In the genomic region with DNA sequence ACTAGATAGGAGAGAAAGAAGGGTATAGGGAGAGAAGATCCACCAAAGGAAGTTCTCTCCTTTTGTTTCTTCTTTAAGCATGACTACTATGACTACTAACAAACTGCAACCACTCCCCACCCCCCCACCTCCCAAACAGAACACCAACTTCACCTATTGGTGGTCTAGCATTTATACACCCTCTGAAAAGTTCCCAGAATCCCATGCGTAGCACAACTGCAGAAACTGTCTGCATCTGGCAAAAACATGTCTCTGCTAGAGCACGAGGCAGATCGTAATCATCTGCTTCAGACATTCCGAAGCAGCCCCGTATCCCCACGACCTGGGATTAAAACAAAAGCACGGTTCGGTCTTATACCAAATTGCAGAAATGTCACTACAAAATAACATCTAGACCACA, we compare ENCODE assay signal across 24 mouse cellular contexts. TPM values are rescaled to one million over a fixed set of nuclear protein-coding genes. Genes with fewer than 3 reads are reported as not detected.
DNase-seq lines count a peak whose midpoint lies in the region; ATAC-seq and TF ChIP-seq lines count a peak whose summit lies in the region.
"Had no signal": no experiment of that assay in that cellular context is flagged by ENCODE, and none has a peak within 500 bp of the region (broad histone marks: within the 10 kb centered on the region; RNA-seq: fewer than 3 reads in every experiment).

No protein-coding gene starts in this region.

- H3K27me3 ChIP-seq in E14TG2a.4 (ENCODE audit: insufficient read depth, low read length), result no peaks in the 10 kb centered on the region
- no peaks in the 10 kb centered on the region for H3K27me3 ChIP-seq in ES-Bruce4 (ENCODE audit: control insufficient read depth, insufficient read depth, low read length, poor library complexity, severe bottlenecking)
- H3K27me3 ChIP-seq in intestine, embryonic 16.5 days (replicated peaks; ENCODE audit: control insufficient read depth, insufficient read depth, low read length), result no peaks in the 10 kb centered on the region
- H3K27me3 ChIP-seq: embryonic facial prominence, embryonic 13.5 days; embryonic facial prominence, embryonic 15.5 days had no signal

- no peaks in the 10 kb centered on the region for H3K9me3 ChIP-seq in E14TG2a.4 (ENCODE audit: low read length)
- H3K9me3 ChIP-seq in ES-Bruce4 (replicated peaks; ENCODE audit: control insufficient read depth, insufficient read depth, low read length, poor library complexity, severe bottlenecking), result 0 out of 2 replicates have a peak, but pooled peaks cover 2% of the 10 kb centered on the region
- H3K9me3 ChIP-seq in ES-E14 (ENCODE audit: control insufficient read depth, insufficient read depth, low read depth, low read length), result no peaks in the 10 kb centered on the region
- no peaks in the 10 kb centered on the region; the same call in 1 of the 2 replicates for H3K9me3 ChIP-seq in intestine, embryonic 16.5 days (ENCODE audit: control insufficient read depth, low read length)
- H3K9me3 ChIP-seq: embryonic facial prominence, embryonic 13.5 days; embryonic facial prominence, embryonic 15.5 days had no signal

- WGBS in intestine, embryonic 16.5 days, result 95% methylated on average over 8 of the region's 8 CpGs

- H3K27ac ChIP-seq in ES-Bruce4 (ENCODE audit: insufficient read depth, low read length) (peak overlapping the region; percentile 98), ES-E14 (ENCODE audit: insufficient read depth, low read depth, low read length, poor library complexity, severe bottlenecking) (no peak overlapping the region; the same call in 1 of the 2 replicates)
- H3K27ac ChIP-seq in intestine, embryonic 16.5 days (ENCODE audit: low read length), result no peak overlapping the region
- H3K27ac ChIP-seq: embryonic facial prominence, embryonic 13.5 days; embryonic facial prominence, embryonic 15.5 days; forebrain, embryonic 10.5 days; forebrain, embryonic 12.5 days had no signal

- DNase-seq in ES-E14 (ENCODE audit: low read depth, low spot score) (no peak), ZHBTc4 (ENCODE audit: low read depth, low spot score) (peak; percentile 47)
- DNase-seq in retina, embryonic 14.5 days (ENCODE audit: low spot score), result no peak
- DNase-seq in kidney, postnatal 25 days, result no peak
- DNase-seq: adrenal gland, adult 2 months; adrenal gland, postnatal 10 days; adrenal gland, postnatal 25 days; cerebellum, adult 11 months; cerebellum, adult 18-20 months; cerebellum, adult 8-10 months; cerebellum, adult 9-11 months; cerebellum, postnatal 14 days; cerebellum, postnatal 36 days; embryo, embryonic 11 days had no signal

- peaks cover 70% of the 10 kb centered on the region for H3K4me1 ChIP-seq in E14TG2a.4 (replicated peaks; ENCODE audit: low read depth, low read length)
- peaks cover 2% of the 10 kb centered on the region for H3K4me1 ChIP-seq in ES-Bruce4 (ENCODE audit: control insufficient read depth, insufficient read depth, low read length)
- peaks cover 9 to 11% of the 10 kb centered on the region in 2 experiments for H3K4me1 ChIP-seq in ES-E14 (ENCODE audit: control insufficient read depth in 2 of 2, insufficient read depth in 2 of 2, low read length in 2 of 2, poor library complexity in 1 of 2)
- H3K4me1 ChIP-seq in intestine, embryonic 16.5 days (ENCODE audit: control insufficient read depth, insufficient read depth, low read length), result peaks cover 8% of the 10 kb centered on the region

- H3K9ac ChIP-seq in ES-Bruce4 (ENCODE audit: low read depth, poor library complexity, severe bottlenecking), result peak overlapping the region; percentile 73
- H3K9ac ChIP-seq in ES-E14 (ENCODE audit: insufficient read depth, low read depth, low read length, poor library complexity, severe bottlenecking), result peak overlapping the region; percentile 58; the same call in 1 of the 2 replicates
- H3K9ac ChIP-seq in intestine, embryonic 16.5 days (ENCODE audit: low read depth, low read length), result no peak overlapping the region
- H3K9ac ChIP-seq: embryonic facial prominence, embryonic 13.5 days; embryonic facial prominence, embryonic 15.5 days; forebrain, embryonic 12.5 days had no signal

- TF ChIP-seq CTCF in E14TG2a.4 (conservative IDR thresholded peaks at IDR 0.05; ENCODE audit: low read length), result no peak
- TF ChIP-seq CTCF in ES-Bruce4 (IDR thresholded peaks at IDR 0.05; ENCODE audit: low read depth, low read length), result no peak

- in situ Hi-C loops in ES-E14 (cut with MboI; ENCODE audit: low sequenced_read_pairs in 2 of 2, unreplicated experiment in 2 of 2), result no loop called here

- TF ChIP-seq POLR2A in ES-Bruce4 (IDR thresholded peaks at IDR 0.05; ENCODE audit: insufficient read depth, low read length), result no peak

- H3K4me3 ChIP-seq in E14TG2a.4 (replicated peaks; ENCODE audit: low read length) (peak overlapping the region; percentile 81), ES-Bruce4 (ENCODE audit: low read depth, low read length) (peak overlapping the region; percentile 17; the same call in 1 of the 2 replicates), ES-E14 (ENCODE audit: insufficient read depth in 1 of 2, low read depth in 1 of 2, low read length in 2 of 2, poor library complexity in 1 of 2, severe bottlenecking in 1 of 2) (peak overlapping the region; percentile 56 to 71)
- H3K4me3 ChIP-seq in intestine, embryonic 16.5 days (ENCODE audit: low read length), result no peak overlapping the region
- H3K4me3 ChIP-seq: embryonic facial prominence, embryonic 13.5 days; embryonic facial prominence, embryonic 15.5 days; erythroblast, embryonic 14.5 days; forebrain, embryonic 10.5 days; forebrain, embryonic 12.5 days had no signal

- H3K36me3 ChIP-seq in E14TG2a.4 (ENCODE audit: insufficient read depth, low read length) (peaks cover 18% of the 10 kb centered on the region), ES-Bruce4 (ENCODE audit: control insufficient read depth, insufficient read depth, low read length, poor library complexity, severe bottlenecking) (no peaks in the 10 kb centered on the region), ES-E14 (ENCODE audit: control insufficient read depth, insufficient read depth, low read length, poor library complexity, severe bottlenecking) (peaks cover 2% of the 10 kb centered on the region; the same call in 1 of the 2 replicates)
- no peaks in the 10 kb centered on the region for H3K36me3 ChIP-seq in intestine, embryonic 16.5 days (ENCODE audit: control insufficient read depth, insufficient read depth, low read length)
- H3K36me3 ChIP-seq: embryonic facial prominence, embryonic 13.5 days; embryonic facial prominence, embryonic 15.5 days; forebrain, embryonic 10.5 days; forebrain, embryonic 12.5 days had no signal

- no peak for ATAC-seq in intestine, embryonic 16.5 days
- ATAC-seq: forebrain, embryonic 14.5 days; forebrain, embryonic 16.5 days had no signal

- TF ChIP-seq EP300 in ES-Bruce4 (IDR thresholded peaks at IDR 0.05; ENCODE audit: insufficient read depth, low read depth, low read length), result no peak

- H3K4me2 ChIP-seq in intestine, embryonic 16.5 days (ENCODE audit: low read depth, low read length), result no peak overlapping the region
- H3K4me2 ChIP-seq: embryonic facial prominence, embryonic 13.5 days; embryonic facial prominence, embryonic 15.5 days; forebrain, embryonic 12.5 days had no signal

TF ChIP-seq in ES-E14, 5 proteins besides CTCF, POLR2A, EP300 and RAD21:
- TF ChIP-seq ZNF384 (IDR thresholded peaks at IDR 0.05; ENCODE audit: low read depth, low read length), result no peak
- TF ChIP-seq ZC3H11A (IDR thresholded peaks at IDR 0.05; ENCODE audit: borderline replicate concordance, low read depth, low read length), result no peak
- no peak for TF ChIP-seq CHD2 (IDR thresholded peaks at IDR 0.05; ENCODE audit: low read depth, low read length)
- no peak for TF ChIP-seq MAFK (IDR thresholded peaks at IDR 0.05; ENCODE audit: insufficient read depth, low read depth, low read length)
- TF ChIP-seq HCFC1 (IDR thresholded peaks at IDR 0.05; ENCODE audit: borderline replicate concordance, insufficient read depth, low read length), result no peak

RNA-seq across cellular contexts. Expression of gene Lgr4, which starts 5.2 kb away (rescaled TPM):
- 56.5 and 64.2 TPM in 2 replicates for polyA plus RNA-seq in ES-Bruce4 (2011; ENCODE audit: insufficient read depth, insufficient read length, low read depth, missing spikeins)
- 68.9 and 108 TPM in 2 replicates for total RNA-seq in ES-E14 (2012; rRNA removed)
- polyA plus RNA-seq in intestine, embryonic 16.5 days (2015; fragmentation: Nextera tagmentation; extraction: Ambion mirVana), result 18.9 and 19.0 TPM in 2 replicates

RNA-seq across cellular contexts. Expression of gene Lin7c, which starts 21.6 kb away (rescaled TPM):
- 131 and 139 TPM in 2 replicates for polyA plus RNA-seq in ES-Bruce4 (2011; ENCODE audit: insufficient read depth, insufficient read length, low read depth, missing spikeins)
- total RNA-seq in ES-E14 (2012; rRNA removed), result 64.7 and 71.8 TPM in 2 replicates
- polyA plus RNA-seq in intestine, embryonic 16.5 days (2015; fragmentation: Nextera tagmentation; extraction: Ambion mirVana), result 61.9 and 67.0 TPM in 2 replicates
